Mouse (Mus musculus) stomach, postnatal 0 days (tissue): Measurements from ENCODE around the gene 1810013L24Rik.

Experiments used
- CTCF ChIP-seq: IDR thresholded peaks from 2 replicates; pipeline ENCODE4 v1.5.1; 2016; ENCODE audit warnings: antibody characterized with exemption, low read depth, mild to moderate bottlenecking, moderate library complexity
- EP300 ChIP-seq: optimal IDR thresholded peaks from 2 replicates; pipeline ENCODE3; 2016; ENCODE audit warnings: antibody characterized with exemption

GRCm38 (mm10) chr16:8880076-8880475 is 50.2 kb downstream of the 1810013L24Rik start:
- TF ChIP-seq CTCF (no peak), EP300 (no peak)
